Mouse (Mus musculus) layer of hippocampus, postnatal 25 days (tissue): ENCODE measurements around the gene Ccnd2. TPM values are rescaled to one million over a fixed set of nuclear protein-coding genes. Genes with fewer than 3 reads are reported as not detected.

ENCODE experiments used
- DNase-seq, 2 experiments: peaks; one replicate each; pipeline ENCODE4 v3.0.0; 2022; ENCODE audit warnings: mixed read lengths in 2 of 2, low spot score in 1 of 2; ENCODE audit errors: extremely low spot score in 1 of 2
- total RNA-seq, 2 experiments: library from RNA; stranded (reverse); gene quantifications; 2 replicates each; pipeline ENCODE4 v1.2.3; 2021

Gene Ccnd2
- total RNA-seq, 2 experiments from 2014 or later, result 137 to 150 TPM

- DNase-seq, result no peak
These were observed 2.6 kb downstream of the Ccnd2 start for GRCm38 (mm10) chr6:127149303-127149943.

- no peak for DNase-seq
These were observed 3.3 kb downstream of the Ccnd2 start for GRCm38 (mm10) chr6:127148526-127149302.

DNA sequence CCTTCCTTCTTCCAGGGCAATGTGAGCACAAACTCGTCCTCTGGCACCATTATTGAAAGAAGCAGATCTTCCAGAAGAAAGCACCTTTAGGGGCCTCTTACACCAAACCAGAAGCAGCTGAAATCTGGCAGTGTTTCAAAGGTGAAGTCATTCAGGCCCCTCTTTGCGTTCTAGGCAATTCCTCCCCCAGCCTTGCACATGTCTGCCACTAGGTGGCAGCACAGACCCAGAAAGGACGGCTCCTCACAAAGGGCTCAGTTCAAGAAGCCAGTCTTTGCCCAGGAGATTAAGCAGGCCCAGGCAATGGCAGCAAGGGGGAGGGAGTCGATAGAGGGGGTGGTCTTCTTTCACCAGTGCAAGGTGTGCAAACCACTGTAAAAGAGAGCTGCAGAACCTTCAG, 4.3 kb downstream of the Ccnd2 start:
- DNase-seq, result peak; percentile 80

GRCm38 (mm10) chr6:127146322-127146947, 5.6 kb downstream of the Ccnd2 start:
- DNase-seq, result no peak

- DNase-seq, result no peak
These were observed 6.4 kb downstream of the Ccnd2 start for GRCm38 (mm10) chr6:127145464-127146190.

GRCm38 (mm10) chr6:127143576-127144288, 8.3 kb downstream of the Ccnd2 start:
- DNase-seq, result no peak

- no peak for DNase-seq
These were observed 8.9 kb downstream of the Ccnd2 start for GRCm38 (mm10) chr6:127143124-127143520.

DNA sequence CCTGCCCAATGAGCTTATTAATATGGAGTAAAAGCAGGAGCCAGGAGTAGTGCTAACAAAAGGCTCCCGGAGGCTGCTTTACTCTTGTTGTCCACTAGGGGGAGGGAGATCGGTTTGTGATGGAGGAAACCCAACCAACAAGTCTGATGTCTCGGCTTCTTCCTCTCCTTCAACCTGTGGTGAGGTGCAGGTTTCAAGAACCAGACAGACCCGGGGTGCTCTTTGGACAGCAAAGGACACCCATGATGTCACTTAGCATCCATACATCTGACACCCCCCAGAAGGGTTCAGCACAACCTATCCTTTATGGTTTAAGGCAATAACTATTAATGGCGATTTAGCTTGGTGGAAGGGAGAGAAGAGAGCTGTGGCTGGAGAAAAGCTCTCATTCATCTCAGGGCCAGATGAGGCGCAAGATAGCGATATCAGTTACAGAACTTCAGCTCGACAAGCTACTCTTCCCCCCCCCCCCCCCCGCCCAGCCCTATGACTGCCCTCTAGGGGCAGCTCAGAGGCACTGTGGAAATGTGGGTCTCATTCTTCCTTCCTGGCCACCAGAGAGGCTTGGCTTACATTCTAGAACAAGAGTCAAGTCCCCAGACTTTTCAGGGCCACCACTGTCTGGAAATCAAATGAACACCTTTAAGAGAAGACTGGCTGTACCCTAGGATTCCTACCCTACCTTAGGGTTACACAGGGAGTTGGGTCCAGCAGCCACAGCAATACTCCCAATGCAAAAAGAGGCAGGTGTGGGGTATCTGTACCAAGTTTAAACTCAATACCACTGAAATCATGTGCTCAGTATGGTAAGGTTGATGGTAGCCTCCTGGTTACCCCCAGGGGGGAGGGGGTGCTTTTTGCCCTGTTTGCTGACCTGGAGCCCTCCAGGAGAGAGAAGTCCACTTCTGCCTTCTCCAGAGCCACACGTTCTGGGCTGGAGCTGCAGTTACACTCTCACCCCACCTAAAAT, 9.6 kb downstream of the Ccnd2 start:
- DNase-seq, result no peak

DNA sequence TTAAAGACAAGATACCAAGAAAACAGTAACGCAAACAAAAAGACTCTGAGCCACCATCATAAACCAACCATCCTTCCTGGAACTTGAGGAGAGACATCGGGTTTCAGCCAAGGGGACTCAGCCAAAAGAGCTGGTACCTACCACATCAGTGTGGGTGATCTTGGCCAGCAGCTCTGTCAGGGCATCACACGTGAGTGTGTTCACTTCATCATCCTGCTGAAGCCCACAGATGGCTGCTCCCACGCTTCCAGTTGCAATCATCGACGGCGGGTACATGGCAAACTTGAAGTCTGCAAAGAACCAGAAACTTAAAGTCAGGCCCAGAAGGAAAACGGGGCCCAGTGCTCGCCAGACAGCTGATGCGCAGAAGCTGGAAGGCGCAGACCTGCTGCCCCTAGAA, 13.0 kb downstream of the Ccnd2 start:
- no peak for DNase-seq

GRCm38 (mm10) chr6:127133433-127134245, 18.4 kb downstream of the Ccnd2 start:
- DNase-seq, result no peak

DNA sequence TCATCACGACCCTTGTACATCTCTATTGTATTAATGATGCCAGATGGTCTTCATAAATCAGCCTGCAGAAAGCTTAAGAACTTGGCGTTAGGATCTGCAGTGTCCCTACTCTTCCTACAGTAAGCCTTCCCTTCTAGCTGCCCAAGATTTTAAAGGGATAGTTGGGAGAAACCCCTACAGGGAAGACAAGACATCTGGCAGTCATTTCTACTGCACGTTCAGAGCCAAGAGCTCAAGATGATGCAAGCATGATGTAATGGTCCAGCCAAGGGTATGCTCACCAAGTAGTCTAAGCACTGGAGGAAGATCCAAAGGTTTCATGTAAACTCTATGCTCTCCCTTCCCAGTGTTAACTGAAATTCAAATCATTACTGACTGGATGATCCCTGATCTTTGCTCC, 19.3 kb downstream of the Ccnd2 start:
- no peak for DNase-seq

DNA sequence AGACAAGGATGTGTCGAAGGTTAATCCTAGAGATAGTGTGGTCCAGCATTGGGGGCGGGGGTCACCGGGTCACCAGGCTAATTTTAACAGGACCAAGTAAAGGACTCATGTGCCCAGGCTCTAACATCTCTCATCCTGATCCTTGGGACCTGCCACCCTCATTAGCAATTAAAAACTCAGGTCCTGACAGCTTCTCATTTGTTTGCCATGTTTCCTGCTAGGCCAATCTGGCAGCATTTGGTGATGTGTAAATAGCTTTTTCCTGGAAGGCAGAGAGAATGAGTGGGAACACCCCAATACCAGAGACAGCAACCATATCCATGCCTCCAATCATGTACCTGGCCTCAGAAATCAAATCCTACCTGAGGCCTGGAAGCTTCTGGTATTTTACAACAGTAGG, 20.0 kb downstream of the Ccnd2 start:
- no peak for DNase-seq

GRCm38 (mm10) chr6:127130377-127130776, 21.6 kb downstream of the Ccnd2 start:
- no peak for DNase-seq

- DNase-seq, result no peak
These were observed 22.3 kb downstream of the Ccnd2 start for GRCm38 (mm10) chr6:127129659-127130058.

GRCm38 (mm10) chr6:127123506-127123905, 28.5 kb downstream of the Ccnd2 start:
- no peak for DNase-seq

DNA sequence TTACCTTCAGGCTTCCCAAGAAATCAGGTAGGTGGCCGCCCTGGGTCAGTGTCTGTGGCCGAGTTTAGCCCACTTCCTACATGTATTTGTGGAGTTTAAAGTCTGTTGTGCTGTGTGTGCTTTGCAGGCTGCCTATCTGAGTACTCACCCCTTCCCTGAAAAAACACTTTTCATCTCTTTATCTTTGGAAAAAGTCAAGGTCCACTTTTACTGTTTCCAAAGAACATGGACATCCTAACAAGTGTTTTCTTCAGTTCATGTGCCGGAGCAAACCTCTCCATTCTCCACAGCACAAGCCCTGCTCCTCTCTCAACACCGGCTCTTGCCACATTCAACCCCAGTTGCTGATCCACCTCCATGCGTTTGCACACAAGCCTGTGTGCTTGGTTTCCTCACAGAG, 29.0 kb downstream of the Ccnd2 start:
- DNase-seq, result no peak

- DNase-seq, result no peak
These were observed 29.7 kb downstream of the Ccnd2 start for GRCm38 (mm10) chr6:127122221-127122806.
